Mouse (Mus musculus): ENCODE measurements around the gene Plcz1.

The Plcz1 gene

GRCm38 (mm10) chr6:139947106-139947879, 94.0 kb downstream of the Plcz1 start:
- DNase-seq: no peak

All from lung, adult 18-20 months (tissue).